Mouse (Mus musculus) midbrain, embryonic 10.5 days (tissue): ENCODE data around the gene 4930579F01Rik. TPM values are rescaled to one million over a fixed set of nuclear protein-coding genes. Genes with fewer than 3 reads are reported as not detected.
A peak's percentile ranks its signal among the peaks of the same experiment; 100 is the strongest.

Experiments used
- DNase-seq: peaks from one replicate; pipeline ENCODE4 v3.0.0-alpha.2; 2017; ENCODE audit warnings: low spot score
- H3K27ac ChIP-seq: fragments of 300-500 bp; sonication (generic); replicated peaks from 2 replicates; pipeline ENCODE4 v1.5.1; 2016; ENCODE audit warnings: mild to moderate bottlenecking
- H3K27me3 ChIP-seq: fragments of 300-500 bp; sonication (generic); 2 replicates; pipeline ENCODE4 v1.6.1; 2016; ENCODE audit warnings: low read depth, mild to moderate bottlenecking; ENCODE audit not compliant: poor library complexity, severe bottlenecking
- H3K36me3 ChIP-seq: fragments of 300-500 bp; sonication (generic); 2 replicates; pipeline ENCODE4 v1.6.1; 2016; ENCODE audit warnings: mild to moderate bottlenecking, moderate library complexity
- H3K4me1 ChIP-seq: fragments of 300-500 bp; sonication (generic); 2 replicates; pipeline ENCODE4 v1.6.1; 2016
- H3K4me3 ChIP-seq: fragments of 300-500 bp; sonication (generic); 2 replicates; pipeline ENCODE4 v1.5.1; 2016; ENCODE audit warnings: mild to moderate bottlenecking, moderate library complexity
- H3K9me3 ChIP-seq: fragments of 300-500 bp; sonication (generic); replicated peaks from 2 replicates; pipeline ENCODE4 v1.6.1; 2016; ENCODE audit warnings: mild to moderate bottlenecking
- WGBS: fragments of 180-500 bp; shearing (Covaris S2); methylation state at CpG from one replicate; pipeline ENCODE4 v1.1.7; 2016; 5-methylcytosine and 5-hydroxymethylcytosine counted together
- polyA plus RNA-seq: library from polyadenylated mRNA; unstranded; fragments of >200 nt; fragmentation: Nextera tagmentation; extraction: Ambion mirVana; gene quantifications from 2 replicates; pipeline ENCODE4 v1.2.1, GENCODE M21; 2016

4930579F01Rik gene
- polyA plus RNA-seq, 1 experiment from 2014 or later = not detected

DNA sequence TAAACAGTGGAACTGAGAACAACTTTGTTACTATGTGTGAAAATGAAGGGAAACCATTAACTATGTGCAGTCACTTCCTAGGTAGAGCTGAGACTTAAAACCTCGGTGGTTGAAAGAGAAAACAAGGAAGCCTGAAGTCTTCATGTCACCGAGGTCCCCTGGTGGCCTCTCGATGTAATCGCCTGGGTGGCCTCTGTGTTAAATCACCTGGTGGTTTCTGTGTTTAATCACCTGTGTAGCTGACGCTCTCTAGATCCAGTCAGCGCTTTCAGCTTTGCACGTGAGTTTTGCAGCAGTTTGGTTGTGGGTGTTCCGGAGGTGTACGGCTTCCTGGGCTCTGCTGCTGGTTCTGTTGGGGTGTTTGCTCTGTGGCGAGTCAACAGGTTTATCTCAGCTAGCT lies 20.3 kb downstream of the 4930579F01Rik start:
- H3K36me3 ChIP-seq = no peaks in the 10 kb centered on the region
- no peaks in the 10 kb centered on the region; the same call in 1 of the 2 replicates for H3K9me3 ChIP-seq
- no peak for DNase-seq
- H3K4me1 ChIP-seq = no peaks in the 10 kb centered on the region
- WGBS = 76% methylated on average over 10 of the region's 10 CpGs
- H3K27ac ChIP-seq = no peak overlapping the region
- H3K4me3 ChIP-seq = no peak overlapping the region
- no peaks in the 10 kb centered on the region for H3K27me3 ChIP-seq

DNA sequence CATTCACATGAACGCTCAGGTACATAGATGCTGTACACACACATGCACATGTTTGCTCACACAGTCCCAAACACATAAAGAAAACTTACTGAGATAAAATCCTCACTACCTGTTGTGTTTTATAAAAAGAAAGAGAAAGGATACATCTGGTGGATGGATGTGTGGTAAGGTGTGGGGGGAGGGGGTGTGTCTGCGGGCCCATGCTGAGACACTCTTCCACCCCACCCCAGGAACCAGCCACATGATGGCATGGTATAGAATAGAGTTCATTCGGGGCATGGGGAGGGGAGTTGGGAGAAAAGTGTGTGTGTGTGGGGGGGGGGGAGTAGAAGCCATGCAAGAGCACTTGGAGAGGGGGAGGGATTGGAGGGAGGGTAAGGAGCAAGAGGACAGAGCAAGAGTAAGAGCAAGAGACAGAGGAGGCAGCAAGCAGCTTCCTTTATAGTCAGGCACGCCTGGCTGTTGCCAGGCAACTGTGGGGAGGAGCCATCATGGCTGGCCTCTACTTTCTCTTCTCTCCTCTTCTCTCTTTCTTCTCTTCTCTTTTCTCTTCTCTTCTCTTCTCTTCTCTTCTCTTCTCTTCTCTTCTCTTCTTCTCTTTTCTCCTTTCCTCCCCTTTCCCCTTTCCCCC lies 31.0 kb downstream of the 4930579F01Rik start:
- Histone ChIP-seq H3K27ac (0 out of 2 replicates have a peak overlapping the region, but pooled peaks have one; percentile 28), H3K4me1 (peaks cover 6% of the 10 kb centered on the region), H3K27me3 (no peaks in the 10 kb centered on the region), H3K36me3 (no peaks in the 10 kb centered on the region), H3K4me3 (no peak overlapping the region), H3K9me3 (no peaks in the 10 kb centered on the region)
- 62% methylated on average over 4 of the region's 4 CpGs for WGBS
- DNase-seq = no peak

DNA sequence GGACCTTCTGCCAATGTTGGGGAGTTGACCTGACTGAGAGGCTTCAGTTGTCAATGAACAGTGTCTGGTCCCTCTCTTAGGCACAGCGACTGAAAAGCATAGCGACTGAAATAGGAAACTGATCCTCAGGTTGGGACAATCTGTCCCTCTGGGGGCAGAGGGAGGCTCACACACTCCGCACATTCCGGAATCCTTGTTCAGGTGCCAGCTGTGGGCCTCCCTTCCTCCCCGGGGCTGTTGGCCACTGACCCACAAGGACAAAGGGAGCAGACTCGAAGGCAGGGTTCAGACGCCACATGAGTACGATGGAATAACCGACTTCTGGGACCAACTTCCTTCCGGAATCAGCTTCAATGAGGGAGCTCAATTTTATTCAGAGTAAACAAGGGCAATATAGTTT lies 32.0 kb downstream of the 4930579F01Rik start:
- Histone ChIP-seq H3K27me3 (no peaks in the 10 kb centered on the region), H3K27ac (no peak overlapping the region), H3K36me3 (peaks cover 7% of the 10 kb centered on the region), H3K9me3 (no peaks in the 10 kb centered on the region), H3K4me1 (peaks cover 6% of the 10 kb centered on the region), H3K4me3 (no peak overlapping the region)
- DNase-seq = no peak
- 89% methylated on average over 10 of the region's 10 CpGs for whole genome bisulfite sequencing

DNA sequence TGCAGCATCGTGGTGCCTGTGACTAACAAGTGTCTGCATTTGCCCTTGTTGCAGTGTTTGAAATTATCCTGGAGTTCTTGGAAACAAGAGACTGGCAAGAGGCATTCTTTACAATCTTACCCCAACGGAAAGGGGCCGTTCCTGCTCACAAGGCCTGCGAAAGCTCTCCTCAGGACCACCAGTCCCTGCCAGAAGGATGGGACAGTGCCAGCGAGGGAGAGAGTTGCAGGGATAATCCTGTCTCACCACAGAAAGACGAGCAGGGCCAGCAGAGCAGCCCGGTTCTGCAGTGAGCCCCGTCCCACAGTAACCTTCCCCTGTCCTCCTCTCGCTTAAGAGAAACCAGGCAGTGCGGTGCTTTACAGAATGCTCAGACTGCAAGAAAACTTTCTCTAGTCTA lies 37.0 kb downstream of the 4930579F01Rik start:
- 80% methylated on average over 10 of the region's 10 CpGs for WGBS

DNA sequence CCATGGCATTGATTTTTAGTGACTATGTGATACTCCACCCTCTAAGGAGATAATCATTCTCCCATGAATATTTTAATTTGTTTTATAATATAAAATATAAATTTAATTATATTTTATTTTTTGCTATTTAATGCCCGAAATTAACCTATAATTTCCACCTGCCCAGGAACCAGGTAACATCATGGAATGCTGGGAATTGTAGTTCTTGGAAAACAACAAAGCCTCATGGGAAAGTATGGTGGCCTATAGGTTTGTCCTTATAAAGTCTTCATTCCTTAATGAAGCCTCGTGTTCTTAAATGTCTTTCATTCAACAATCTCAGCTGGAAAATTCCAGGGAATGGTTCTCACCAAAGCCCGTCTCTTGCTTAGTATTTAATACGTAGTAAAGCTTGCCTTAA lies 38.6 kb downstream of the 4930579F01Rik start:
- peaks cover 57% of the 10 kb centered on the region for H3K36me3 ChIP-seq

More for the DNA sequence above, 37.0 kb downstream of the 4930579F01Rik start:
- H3K9me3 ChIP-seq = no peaks in the 10 kb centered on the region
- H3K4me3 ChIP-seq = no peak overlapping the region
- no peaks in the 10 kb centered on the region for H3K27me3 ChIP-seq
- no peak for DNase-seq
- H3K4me1 ChIP-seq = no peaks in the 10 kb centered on the region
- H3K27ac ChIP-seq = no peak overlapping the region
- H3K36me3 ChIP-seq = peaks cover 44% of the 10 kb centered on the region

DNA sequence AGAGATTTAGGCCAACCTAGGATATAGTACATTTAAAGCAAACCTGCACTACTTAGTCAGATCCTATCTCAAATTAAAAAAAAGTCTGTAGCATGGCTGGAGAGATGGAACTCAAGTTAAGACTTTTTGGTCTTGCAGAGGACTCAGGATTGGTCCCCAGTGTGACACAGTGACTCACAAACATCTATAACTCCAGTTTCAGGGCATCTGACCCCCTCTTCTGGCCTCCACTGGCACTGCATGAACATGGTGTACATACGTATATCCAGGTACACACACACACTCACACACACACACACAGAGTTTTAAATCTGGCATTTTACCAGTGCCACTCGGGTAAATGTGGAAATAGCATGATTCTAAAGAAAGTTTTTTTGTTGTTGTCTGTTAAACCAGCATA lies 44.8 kb downstream of the 4930579F01Rik start:
- H3K36me3 ChIP-seq = peaks cover 50% of the 10 kb centered on the region
- WGBS = 91% methylated on average over 2 of the region's 2 CpGs
- no peaks in the 10 kb centered on the region for H3K4me1 ChIP-seq
- no peak overlapping the region for H3K4me3 ChIP-seq
- no peaks in the 10 kb centered on the region for H3K27me3 ChIP-seq
- H3K9me3 ChIP-seq = no peaks in the 10 kb centered on the region
- no peak for DNase-seq
- no peak overlapping the region for H3K27ac ChIP-seq

More for the DNA sequence above, 38.6 kb downstream of the 4930579F01Rik start:
- WGBS = 92% methylated on average over 4 of the region's 4 CpGs
- H3K27me3 ChIP-seq = no peaks in the 10 kb centered on the region
- no peak overlapping the region for H3K27ac ChIP-seq
- DNase-seq = no peak
- no peaks in the 10 kb centered on the region for H3K9me3 ChIP-seq
- no peaks in the 10 kb centered on the region for H3K4me1 ChIP-seq
- no peak overlapping the region for H3K4me3 ChIP-seq

DNA sequence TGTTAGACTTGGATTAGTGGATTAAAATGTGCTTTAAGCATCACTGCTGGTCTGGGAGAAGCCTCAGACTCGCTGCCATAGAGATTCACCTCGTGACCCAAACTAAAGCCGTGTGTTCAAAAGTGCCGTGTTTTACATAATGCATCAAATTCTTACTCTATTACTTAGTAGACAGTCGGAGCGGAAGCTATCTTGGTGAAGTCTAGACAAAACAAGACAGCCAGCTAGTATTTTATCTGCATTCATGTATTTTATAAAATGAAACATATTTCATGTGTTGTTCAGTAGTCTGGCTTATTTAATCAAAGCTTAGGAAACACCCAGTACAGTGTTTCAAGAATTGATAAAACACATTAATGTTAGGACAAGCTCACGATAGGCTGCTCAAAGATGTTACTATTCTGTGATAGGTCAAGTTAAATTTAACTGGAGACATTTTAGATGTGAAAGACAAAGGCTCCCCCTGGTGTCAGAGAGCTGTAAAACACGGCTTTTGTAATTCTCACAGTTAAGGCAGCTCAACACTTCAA lies 48.9 kb downstream of the 4930579F01Rik start, which contains the start of gene Mttp:
TSS of gene Mttp (minus strand) at position 327 of the 530 bp plus-strand sequence.
- Histone ChIP-seq H3K4me1 (peaks cover 5% of the 10 kb centered on the region), H3K4me3 (peak within 1 kb of the TSS; percentile 72), H3K27me3 (no peaks in the 10 kb centered on the region), H3K27ac (peak within 1 kb of the TSS; percentile 97), H3K36me3 (peaks cover 16% of the 10 kb centered on the region), H3K9me3 (no peaks in the 10 kb centered on the region)
- 7% methylated on average over 8 of the region's 8 CpGs for WGBS
- peak; percentile 63 for DNase-seq

DNA sequence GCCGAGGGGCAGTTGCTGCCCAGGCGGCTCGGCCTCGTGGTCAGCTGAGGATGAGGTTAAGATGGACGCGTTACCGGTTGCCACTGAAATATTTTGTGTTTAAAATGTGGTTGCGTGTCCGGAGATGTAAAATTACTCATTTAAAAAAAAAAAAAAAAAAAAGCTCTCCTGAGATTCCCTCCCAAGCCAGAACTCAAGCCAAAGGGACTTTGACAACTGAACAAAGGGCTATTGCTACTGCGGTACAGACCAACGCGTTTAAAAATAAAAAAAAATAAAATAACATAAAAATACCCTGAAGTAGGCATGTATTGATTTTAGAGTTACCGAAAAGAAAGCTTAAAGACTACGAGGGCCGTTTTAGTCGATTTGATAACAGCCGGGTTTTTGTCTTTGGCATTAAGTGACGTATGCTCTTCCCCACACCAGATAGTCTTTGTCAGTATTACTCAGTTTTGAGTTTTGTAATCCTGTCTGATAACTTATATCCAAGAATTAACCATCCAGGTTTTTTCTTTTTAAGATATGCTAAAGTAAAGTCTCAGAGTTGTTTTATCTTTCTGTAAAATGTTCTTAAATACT lies 49.5 kb downstream of the 4930579F01Rik start:
- under 1% methylated on average over 18 of the region's 18 CpGs for WGBS
- Histone ChIP-seq H3K4me3 (peak overlapping the region; percentile 72), H3K4me1 (peaks cover 5% of the 10 kb centered on the region), H3K27me3 (no peaks in the 10 kb centered on the region), H3K9me3 (no peaks in the 10 kb centered on the region), H3K36me3 (peaks cover 10% of the 10 kb centered on the region), H3K27ac (peak overlapping the region; percentile 97)
- no peak for DNase-seq

DNA sequence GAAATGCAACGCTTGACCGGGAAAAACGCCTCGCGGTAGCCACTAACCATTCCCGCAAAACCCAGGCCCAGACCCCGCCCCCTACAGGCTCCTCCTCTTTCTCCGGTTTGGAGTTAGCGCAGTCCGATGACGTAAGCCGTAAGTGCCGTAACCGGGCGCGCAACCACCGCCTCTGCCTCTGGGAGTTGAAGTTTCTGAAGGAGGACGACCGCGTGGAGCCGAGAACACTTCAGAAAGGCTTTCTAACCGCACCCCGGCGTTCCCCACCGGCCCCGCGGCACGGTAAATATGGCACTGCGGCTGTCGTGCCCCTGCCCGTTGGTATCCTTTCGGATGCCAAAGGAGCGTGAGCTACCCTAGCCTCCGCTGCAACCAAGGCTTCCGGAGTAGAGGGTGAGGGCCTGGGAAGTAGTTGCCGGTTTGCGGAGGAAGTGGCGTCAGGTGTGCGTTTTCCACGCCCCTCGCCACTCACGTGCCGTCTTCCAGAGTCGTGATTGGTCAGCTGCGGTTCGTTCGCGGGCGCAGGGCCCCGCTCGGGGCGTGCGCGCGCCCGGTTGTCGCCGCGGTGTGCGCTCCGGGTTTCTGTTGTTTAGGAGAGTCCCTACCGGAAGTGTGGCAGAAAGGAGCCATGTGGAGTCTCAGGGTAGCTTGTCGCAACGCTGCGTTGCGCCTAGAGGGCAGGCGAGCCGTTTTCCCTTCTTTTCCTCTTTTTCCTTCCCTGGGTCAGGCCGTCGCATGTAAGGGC lies 50.1 kb downstream of the 4930579F01Rik start, which contains the start of gene Trmt10a:
TSS of gene Trmt10a (plus strand) at position 134 of the 745 bp plus-strand sequence.
- Histone ChIP-seq H3K27ac (peak within 1 kb of the TSS; percentile 97), H3K4me1 (peaks cover 5% of the 10 kb centered on the region), H3K4me3 (peak within 1 kb of the TSS; percentile 72), H3K27me3 (no peaks in the 10 kb centered on the region), H3K36me3 (peaks cover 4% of the 10 kb centered on the region), H3K9me3 (no peaks in the 10 kb centered on the region)
- under 1% methylated on average over 70 of the region's 70 CpGs for WGBS
- DNase-seq = peak; percentile 98

DNA sequence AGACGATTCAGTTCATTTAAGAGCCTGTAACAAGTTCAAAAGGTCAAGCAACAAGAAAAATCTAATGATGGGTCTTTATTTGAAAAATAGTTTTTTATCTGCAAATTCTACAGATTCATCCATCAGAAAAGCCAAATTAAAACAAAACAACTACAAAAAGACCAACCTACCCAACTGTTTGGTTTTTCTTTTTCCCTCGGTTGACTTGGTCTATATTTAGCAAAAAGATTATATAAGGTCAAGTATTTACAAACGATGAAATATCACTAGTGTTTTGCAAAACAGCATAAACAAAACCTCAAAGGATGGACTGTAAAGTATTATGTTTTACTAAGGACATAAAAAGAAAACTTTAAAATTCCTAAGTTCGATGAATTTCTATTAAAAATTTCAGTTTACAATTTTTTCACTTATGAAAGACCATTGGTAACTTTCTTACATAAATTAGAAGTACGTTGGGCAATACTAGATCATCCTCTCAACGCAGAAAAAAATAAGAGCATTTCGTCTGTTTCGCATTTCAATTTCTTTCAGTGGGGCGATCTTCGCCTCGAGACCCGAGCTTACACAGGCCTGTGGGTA lies 50.8 kb downstream of the 4930579F01Rik start:
- WGBS = 9% methylated on average over 12 of the region's 12 CpGs

DNA sequence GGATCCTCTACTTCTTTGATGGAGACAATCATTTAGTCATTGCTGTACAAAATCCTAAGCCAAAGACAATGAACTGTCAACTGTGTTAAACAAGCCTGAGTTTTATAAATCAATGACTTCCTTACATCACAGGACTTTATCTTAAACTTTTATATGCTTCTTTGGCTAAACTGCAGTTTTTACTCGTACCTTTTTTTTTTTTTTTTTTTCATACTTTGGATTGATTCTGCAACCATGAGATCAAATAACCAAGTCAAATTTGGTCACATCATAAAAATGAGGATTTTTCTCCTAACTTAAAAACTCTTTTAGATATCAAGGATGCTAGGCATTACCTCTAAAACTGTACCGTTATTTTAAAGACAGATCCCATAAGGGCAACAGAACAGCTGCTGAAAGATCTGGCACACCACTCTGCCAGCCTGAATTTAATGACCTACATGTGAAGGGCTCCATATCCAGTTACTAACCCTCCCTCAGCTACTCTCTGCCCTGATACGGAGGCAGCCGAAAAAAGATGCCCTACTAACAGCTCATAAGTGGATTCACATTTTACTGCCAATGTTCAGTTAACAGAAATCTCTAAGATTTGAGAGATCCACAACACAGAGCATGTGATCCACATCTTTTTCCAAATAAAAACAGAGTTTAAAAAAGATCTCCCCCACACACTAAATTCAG lies 51.4 kb downstream of the 4930579F01Rik start:
- Histone ChIP-seq H3K36me3 (peaks cover 7% of the 10 kb centered on the region; the same call in 1 of the 2 replicates), H3K4me3 (peak overlapping the region; percentile 72), H3K4me1 (peaks cover 5% of the 10 kb centered on the region), H3K27ac (peak overlapping the region; percentile 97), H3K9me3 (no peaks in the 10 kb centered on the region), H3K27me3 (no peaks in the 10 kb centered on the region)
- 87% methylated on average over 4 of the region's 4 CpGs for WGBS
- no peak for DNase-seq

More for the DNA sequence above, 50.8 kb downstream of the 4930579F01Rik start:
- peaks cover 7% of the 10 kb centered on the region; the same call in 1 of the 2 replicates for H3K36me3 ChIP-seq
- H3K4me1 ChIP-seq = peaks cover 5% of the 10 kb centered on the region
- DNase-seq = no peak
- no peaks in the 10 kb centered on the region for H3K27me3 ChIP-seq
- H3K9me3 ChIP-seq = no peaks in the 10 kb centered on the region
- H3K27ac ChIP-seq = peak overlapping the region; percentile 97
- peak overlapping the region; percentile 72 for H3K4me3 ChIP-seq

DNA sequence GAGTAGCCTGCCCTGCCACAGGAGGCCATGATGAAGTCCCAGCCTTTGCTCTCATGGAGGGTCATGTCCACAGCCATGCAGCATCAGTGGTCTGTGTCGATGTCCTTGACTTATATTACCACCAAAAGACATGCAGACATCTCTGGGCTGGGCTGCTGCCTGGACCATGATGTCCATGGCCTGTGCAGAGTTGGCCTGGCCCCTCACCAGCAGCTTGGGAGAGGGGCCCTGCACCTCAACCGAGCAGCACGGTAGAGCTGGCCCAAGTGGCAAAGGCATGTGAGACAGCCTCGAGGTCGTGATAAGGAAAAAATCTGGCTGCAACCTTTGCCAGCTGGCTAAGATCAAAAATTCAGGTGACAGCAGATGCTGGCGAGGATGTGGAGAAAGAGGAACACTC lies 54.0 kb downstream of the 4930579F01Rik start:
- H3K4me3 ChIP-seq = no peak overlapping the region
- peaks cover 7% of the 10 kb centered on the region; the same call in 1 of the 2 replicates for H3K36me3 ChIP-seq
- H3K9me3 ChIP-seq = no peaks in the 10 kb centered on the region
- H3K4me1 ChIP-seq = peaks cover 5% of the 10 kb centered on the region
- 95% methylated on average over 6 of the region's 6 CpGs for WGBS
- no peak for DNase-seq
- H3K27ac ChIP-seq = no peak overlapping the region
- no peaks in the 10 kb centered on the region for H3K27me3 ChIP-seq
